Mouse (Mus musculus) intestine, postnatal 0 days (tissue): ENCODE data around the gene Rps23. TPM values are rescaled to one million over a fixed set of nuclear protein-coding genes. Genes with fewer than 3 reads are reported as not detected.

ENCODE experiments used
- ATAC-seq: fragments of 200-750 bp; cut with Nextera tagmentation; 2 replicates; pipeline ENCODE4 v1.8.0; 2017; ENCODE audit warnings: mild to moderate bottlenecking, moderate TSS enrichment, moderate library complexity
- H3K27ac ChIP-seq: fragments of 300-500 bp; sonication (generic); 2 replicates; pipeline ENCODE4 v1.5.1; 2014; ENCODE audit warnings: mild to moderate bottlenecking, low read depth, low read length, moderate library complexity
- H3K27me3 ChIP-seq: fragments of 300-500 bp; sonication (generic); replicated peaks from 2 replicates; pipeline ENCODE4 v1.6.1; 2014; ENCODE audit warnings: low read length, mixed read lengths; ENCODE audit not compliant: control insufficient read depth, insufficient read depth
- H3K36me3 ChIP-seq: fragments of 300-500 bp; sonication (generic); 2 replicates; pipeline ENCODE4 v1.6.1; 2014; ENCODE audit warnings: mild to moderate bottlenecking, moderate library complexity; ENCODE audit not compliant: control insufficient read depth, insufficient read depth
- H3K4me1 ChIP-seq: fragments of 300-500 bp; sonication (generic); replicated peaks from 2 replicates; pipeline ENCODE4 v1.6.1; 2014; ENCODE audit warnings: antibody characterized with exemption, low read length, mixed read lengths; ENCODE audit not compliant: control insufficient read depth, insufficient read depth
- H3K4me2 ChIP-seq: fragments of 300-500 bp; sonication (generic); replicated peaks from 2 replicates; pipeline ENCODE4 v1.6.1; 2014; ENCODE audit warnings: low read depth, mild to moderate bottlenecking, moderate library complexity
- H3K4me3 ChIP-seq: fragments of 300-500 bp; sonication (generic); 2 replicates; pipeline ENCODE4 v1.5.1; 2014; ENCODE audit warnings: low read depth, low read length
- H3K9ac ChIP-seq: fragments of 300-500 bp; sonication (generic); 2 replicates; pipeline ENCODE4 v1.6.1; 2014; ENCODE audit warnings: mild to moderate bottlenecking, low read depth, low read length
- H3K9me3 ChIP-seq: fragments of 300-500 bp; sonication (generic); 2 replicates; pipeline ENCODE4 v1.6.1; 2016; ENCODE audit warnings: mixed run types; ENCODE audit not compliant: control insufficient read depth
- CTCF ChIP-seq: sonication (generic); IDR thresholded peaks from 2 replicates; pipeline ENCODE4 v1.5.1; 2016; ENCODE audit warnings: low read depth, mild to moderate bottlenecking, control low read depth, antibody characterized with exemption, moderate library complexity
- WGBS: fragments of 180-500 bp; shearing (Covaris S2); extraction: QIAGEN DNeasy Blood & Tissue Kit; methylation state at CpG from one replicate; pipeline ENCODE4 v1.1.7; 2014; 5-methylcytosine and 5-hydroxymethylcytosine counted together
- polyA plus RNA-seq: library from polyadenylated mRNA; unstranded; fragments of >200 nt; fragmentation: Nextera tagmentation; extraction: Ambion mirVana; gene quantifications from 2 replicates; pipeline ENCODE4 v1.2.1, GENCODE M21; 2015

The Rps23 gene
- polyA plus RNA-seq, 1 experiment from 2014 or later: 200 TPM

DNA sequence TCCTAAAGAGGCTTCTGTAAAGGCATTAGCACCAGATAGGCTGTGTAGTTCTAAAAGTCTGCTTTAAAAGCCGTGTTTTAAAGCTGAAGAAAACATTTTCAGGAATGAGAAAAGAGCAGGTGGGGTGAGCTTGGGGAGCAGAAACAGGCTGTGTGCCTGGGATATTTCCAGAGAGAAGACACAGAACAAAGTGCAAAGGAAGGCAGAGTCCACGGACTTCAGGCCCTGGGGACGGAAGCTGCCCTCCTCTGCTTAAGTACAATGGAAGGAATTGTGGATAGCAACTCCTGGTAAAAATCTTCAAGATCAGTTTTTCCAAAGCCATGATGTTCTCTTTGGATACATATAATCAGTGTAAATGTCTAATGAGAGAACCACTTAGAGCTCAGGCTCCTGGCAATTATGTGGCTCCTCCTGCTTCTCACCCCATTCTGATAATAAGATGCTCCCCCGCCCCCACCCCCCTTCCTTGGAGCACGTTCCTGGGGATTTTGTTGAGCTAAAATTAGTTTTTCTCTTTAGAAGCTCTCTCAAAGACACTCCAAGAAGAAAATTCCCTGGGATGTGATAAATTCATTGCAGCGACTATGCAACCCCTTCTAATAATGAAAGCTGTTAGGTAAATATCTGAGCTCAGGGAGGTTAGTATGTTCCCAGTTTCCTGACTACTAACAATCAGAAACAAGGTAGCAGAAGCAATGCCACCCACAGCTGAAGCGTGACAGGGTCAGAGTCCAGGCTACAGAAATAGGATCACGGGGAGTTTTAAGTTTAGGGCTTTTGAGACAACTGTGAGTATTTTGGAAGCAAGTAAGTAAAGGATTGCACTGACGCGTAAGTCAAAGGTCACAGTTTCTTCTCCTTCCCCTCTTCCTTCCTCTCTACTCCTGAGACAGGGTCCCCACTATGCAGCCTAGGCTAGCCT is 40.3 kb downstream of the Rps23 start:
- no peak overlapping the region for H3K9ac ChIP-seq
- no peaks in the 10 kb centered on the region for H3K36me3 ChIP-seq
- ATAC-seq: 0 out of 2 replicates have a peak, but pooled peaks have one; percentile 67
- peak overlapping the region; percentile 17; the same call in 1 of the 2 replicates for H3K4me2 ChIP-seq
- peak overlapping the region; percentile 54; the same call in 1 of the 2 replicates for H3K27ac ChIP-seq
- no peaks in the 10 kb centered on the region for H3K4me1 ChIP-seq
- no peak overlapping the region for H3K4me3 ChIP-seq
- no peaks in the 10 kb centered on the region for H3K27me3 ChIP-seq
- H3K9me3 ChIP-seq: no peaks in the 10 kb centered on the region
- no peak for TF ChIP-seq CTCF
- WGBS: 61% methylated on average over 10 of the region's 10 CpGs

DNA sequence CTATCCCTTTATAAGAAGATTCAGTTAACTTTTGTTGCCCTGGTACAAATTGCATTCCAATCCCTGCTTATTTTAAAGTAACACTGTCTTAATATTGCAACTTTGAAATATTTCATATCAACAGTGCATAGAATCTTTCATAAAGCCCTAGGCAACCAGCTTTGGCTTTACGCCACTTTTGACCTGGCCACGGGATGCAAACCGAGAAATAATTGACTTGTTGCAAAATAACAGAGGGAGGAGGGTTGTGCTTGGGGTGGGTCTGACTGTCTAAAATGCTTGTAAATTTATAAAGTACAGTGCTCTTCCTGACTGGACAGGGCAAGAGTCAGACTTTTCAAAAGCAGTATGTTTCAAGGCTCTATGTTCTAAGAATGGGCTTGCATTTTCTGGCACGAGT is 41.8 kb downstream of the Rps23 start:
- Histone ChIP-seq H3K9ac (no peak overlapping the region), H3K27me3 (no peaks in the 10 kb centered on the region), H3K9me3 (no peaks in the 10 kb centered on the region), H3K4me2 (no peak overlapping the region), H3K36me3 (no peaks in the 10 kb centered on the region), H3K4me3 (no peak overlapping the region), H3K27ac (no peak overlapping the region), H3K4me1 (no peaks in the 10 kb centered on the region)
- 77% methylated on average over 4 of the region's 4 CpGs for WGBS
- no peak for ATAC-seq
- TF ChIP-seq CTCF: no peak

DNA sequence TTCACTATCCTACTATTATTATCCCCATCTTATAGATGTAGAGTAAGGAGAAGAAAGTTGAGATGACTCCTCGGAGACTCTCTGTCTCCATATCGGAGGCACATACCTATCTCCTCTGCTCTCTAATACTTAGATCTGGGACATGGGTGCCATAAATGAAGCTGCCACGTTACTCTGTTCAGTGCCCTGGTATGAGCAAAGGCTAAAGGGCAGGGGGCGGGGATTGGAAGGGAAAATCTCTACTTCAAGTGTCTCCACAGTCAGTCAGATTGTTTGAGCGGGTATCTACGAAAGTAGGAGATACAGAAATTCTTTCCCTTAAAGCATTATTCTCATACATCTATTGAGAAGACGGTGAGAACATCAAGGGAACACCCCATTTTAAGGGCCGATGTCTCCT is 43.2 kb downstream of the Rps23 start:
- no peaks in the 10 kb centered on the region for H3K27me3 ChIP-seq
- H3K36me3 ChIP-seq: no peaks in the 10 kb centered on the region
- peak; percentile 58; the same call in 1 of the 2 replicates for ATAC-seq
- H3K9me3 ChIP-seq: no peaks in the 10 kb centered on the region
- H3K9ac ChIP-seq: no peak overlapping the region
- no peak for TF ChIP-seq CTCF
- no peaks in the 10 kb centered on the region for H3K4me1 ChIP-seq
- 61% methylated on average over 8 of the region's 8 CpGs for WGBS
- no peak overlapping the region for H3K27ac ChIP-seq
- no peak overlapping the region for H3K4me3 ChIP-seq
- H3K4me2 ChIP-seq: no peak overlapping the region

DNA sequence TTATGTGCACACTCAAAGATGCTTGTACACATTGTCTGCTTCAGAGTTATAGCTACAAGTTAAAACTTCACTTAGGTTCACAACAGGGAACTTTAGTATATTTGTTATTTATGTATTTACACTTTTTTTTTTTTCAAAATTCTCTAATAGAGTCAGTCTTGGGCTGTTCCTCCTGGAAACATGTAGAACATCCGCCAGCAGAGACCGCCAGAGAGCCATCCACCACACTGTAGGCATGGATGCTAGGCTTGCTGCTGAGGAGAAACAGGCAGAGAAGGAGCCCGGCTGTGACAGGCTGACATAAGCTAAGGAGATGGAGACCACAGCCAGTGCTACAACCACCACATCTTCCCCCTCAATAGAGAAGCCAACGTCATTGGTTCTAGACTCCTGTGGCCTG is 44.7 kb downstream of the Rps23 start:
- peak; percentile 97 for TF ChIP-seq CTCF

DNA sequence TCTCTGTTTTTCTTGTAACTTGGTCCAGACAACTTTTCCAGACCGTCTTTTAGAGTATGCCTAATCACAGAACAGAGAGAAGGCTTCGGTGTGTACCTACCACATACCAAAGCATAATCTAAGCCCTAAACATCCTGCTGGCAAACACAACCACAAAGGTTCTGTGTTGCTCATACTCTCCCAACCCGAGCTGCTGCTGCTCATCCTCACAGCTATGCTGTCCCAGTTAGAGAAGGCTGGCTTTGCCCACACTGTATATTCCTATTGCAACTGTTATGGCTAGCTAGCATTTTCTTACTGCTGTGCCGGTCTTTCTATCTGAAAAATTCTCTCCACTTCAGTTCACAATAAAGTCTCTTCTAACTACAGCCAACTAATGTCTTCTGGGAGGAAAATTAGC is 46.2 kb downstream of the Rps23 start:
- Histone ChIP-seq H3K9ac (no peak overlapping the region), H3K27me3 (no peaks in the 10 kb centered on the region), H3K4me1 (no peaks in the 10 kb centered on the region), H3K4me2 (no peak overlapping the region), H3K27ac (no peak overlapping the region), H3K36me3 (no peaks in the 10 kb centered on the region), H3K9me3 (no peaks in the 10 kb centered on the region), H3K4me3 (no peak overlapping the region)
- TF ChIP-seq CTCF: no peak
- 58% methylated on average over 4 of the region's 4 CpGs for whole genome bisulfite sequencing
- no peak for ATAC-seq

More for the DNA sequence above, 44.7 kb downstream of the Rps23 start:
- Histone ChIP-seq H3K9ac (no peak overlapping the region), H3K36me3 (no peaks in the 10 kb centered on the region), H3K27me3 (no peaks in the 10 kb centered on the region), H3K4me3 (no peak overlapping the region), H3K4me2 (no peak overlapping the region), H3K27ac (no peak overlapping the region), H3K9me3 (no peaks in the 10 kb centered on the region), H3K4me1 (no peaks in the 10 kb centered on the region)
- WGBS: 9% methylated on average over 4 of the region's 4 CpGs
- 0 out of 2 replicates have a peak, but pooled peaks have one; percentile 46 for ATAC-seq

DNA sequence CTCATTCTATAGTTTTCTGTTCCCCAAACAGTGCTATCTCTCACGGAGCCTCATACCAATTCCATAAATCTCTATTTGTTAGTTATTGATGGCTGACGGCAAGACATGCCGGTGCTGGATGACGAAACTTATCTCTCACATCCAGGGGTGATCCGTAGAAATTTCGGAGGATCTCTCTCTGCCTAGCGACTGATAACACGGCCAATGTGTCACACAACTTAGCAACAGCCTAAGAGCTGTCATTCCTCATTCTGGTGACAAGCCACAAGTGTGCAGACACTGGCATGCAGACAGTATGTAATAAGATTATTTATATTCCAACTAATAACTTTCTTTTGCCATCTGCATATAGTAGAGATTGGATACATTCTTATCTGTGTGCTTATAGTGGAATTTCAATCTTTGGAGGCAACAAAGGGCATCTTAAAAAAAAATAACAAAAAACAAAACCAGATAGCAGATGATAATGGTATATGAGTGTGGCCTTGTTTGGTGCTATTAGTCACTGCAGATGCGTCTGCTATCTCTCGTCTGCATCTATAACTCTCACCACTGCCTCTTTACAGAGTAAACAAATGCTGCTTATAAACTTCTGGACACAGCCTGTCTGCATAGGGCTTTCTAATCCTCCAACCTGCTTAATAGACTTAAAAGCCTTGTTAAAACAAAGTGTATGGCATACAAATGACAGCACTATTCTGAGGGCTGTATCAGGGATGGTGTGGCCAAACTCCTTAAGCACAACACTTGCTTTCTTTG is 47.7 kb downstream of the Rps23 start:
- Histone ChIP-seq H3K9me3 (no peaks in the 10 kb centered on the region), H3K4me3 (no peak overlapping the region), H3K36me3 (no peaks in the 10 kb centered on the region), H3K27me3 (no peaks in the 10 kb centered on the region), H3K27ac (no peak overlapping the region), H3K4me2 (no peak overlapping the region), H3K9ac (no peak overlapping the region), H3K4me1 (no peaks in the 10 kb centered on the region)
- ATAC-seq: no peak
- TF ChIP-seq CTCF: no peak
- 50% methylated on average over 10 of the region's 10 CpGs for WGBS
